Mouse (Mus musculus): ENCODE results near the gene Sec14l1.

DNA sequence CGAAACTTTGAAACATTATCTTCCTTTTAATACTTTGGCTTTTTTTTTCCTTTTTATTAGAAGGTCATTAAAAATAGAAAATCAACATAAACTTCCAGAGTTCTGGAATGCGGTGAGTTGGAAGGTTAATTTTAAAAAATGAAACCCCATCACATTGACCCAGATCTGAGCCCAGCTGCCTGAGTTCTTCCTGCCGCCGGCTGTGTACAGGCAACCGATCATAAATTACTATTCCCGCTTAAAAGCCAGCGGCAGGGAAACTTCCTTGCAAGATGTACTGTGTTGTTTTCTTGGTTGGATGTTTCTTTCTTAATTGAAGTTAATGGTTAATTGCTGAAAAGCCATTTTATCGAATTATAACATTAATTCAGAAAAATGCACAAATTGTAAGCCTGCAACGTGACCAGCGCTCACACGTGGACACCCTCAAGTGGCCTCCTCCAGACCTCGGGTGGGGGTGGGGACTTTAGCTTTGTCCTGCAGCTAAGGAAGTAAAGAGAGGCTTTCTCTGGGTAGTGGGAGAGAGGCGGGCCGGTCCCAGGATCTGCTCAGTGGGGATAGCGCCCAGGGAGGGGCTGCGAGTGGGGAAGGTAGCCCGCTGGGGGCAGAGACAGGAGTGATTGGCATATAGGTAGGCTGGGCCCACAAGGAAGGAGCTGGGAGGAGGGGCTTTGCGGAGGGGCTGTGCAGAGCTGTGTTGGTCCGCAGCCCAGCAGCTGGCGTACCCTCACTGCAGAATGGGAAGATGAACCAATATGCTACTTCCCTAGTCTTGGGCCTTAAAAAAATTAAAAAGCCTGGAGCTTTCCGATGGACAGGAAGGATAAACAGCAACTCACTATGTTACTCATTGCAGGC, 70.3 kb downstream of the Sec14l1 start:
- TF ChIP-seq CTCF (IDR thresholded peaks at IDR 0.05; ENCODE audit: extremely low read depth, insufficient read length, insufficient replicate concordance, low read depth, low read length) (no peak), POLR2A (IDR thresholded peaks at IDR 0.05; ENCODE audit: low read depth, low read length) (no peak)
